Mouse (Mus musculus): ENCODE results near the gene Baiap2l2.

- TF ChIP-seq CTCF (IDR thresholded peaks at IDR 0.05; ENCODE audit: borderline replicate concordance, insufficient read depth, low read length) (no peak), POLR2A (IDR thresholded peaks at IDR 0.05; ENCODE audit: low read depth, low read length) (no peak)
Measured at GRCm38 (mm10) chr15:79323791-79324155, 38.4 kb upstream of the Baiap2l2 start.

Data from embryonic fibroblast, embryonic 13.5 days (primary cell).